Mouse (Mus musculus) frontal cortex, postnatal 25 days (tissue): ENCODE results near the gene Stam2.

Experiments used
- DNase-seq, 2 experiments: peaks; one replicate each; pipeline ENCODE4 v3.0.0; 2022; ENCODE audit warnings: low spot score in 2 of 2

The Stam2 gene

DNA sequence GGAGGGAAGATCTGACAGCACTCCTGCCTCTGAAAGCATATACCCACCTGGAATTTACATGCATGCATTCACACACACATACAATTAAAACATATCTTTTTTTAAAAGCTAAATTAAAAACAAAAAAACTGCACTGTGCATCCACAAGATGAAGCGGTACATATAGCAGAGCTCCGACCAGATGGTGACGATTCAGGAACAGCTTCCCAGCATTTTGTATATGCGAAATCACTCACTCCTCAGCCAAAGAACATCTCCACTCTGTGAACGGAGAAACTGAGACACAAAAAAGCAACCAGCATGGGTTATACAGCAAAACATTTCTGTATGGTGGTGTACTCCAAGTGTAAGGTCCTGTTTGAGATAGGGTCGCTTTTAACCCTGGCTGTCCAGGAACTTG is 11.2 kb downstream of the Stam2 start:
- DNase-seq: no peak

GRCm38 (mm10) chr2:52720231-52721025 is 21.7 kb downstream of the Stam2 start:
- no peak for DNase-seq

DNA sequence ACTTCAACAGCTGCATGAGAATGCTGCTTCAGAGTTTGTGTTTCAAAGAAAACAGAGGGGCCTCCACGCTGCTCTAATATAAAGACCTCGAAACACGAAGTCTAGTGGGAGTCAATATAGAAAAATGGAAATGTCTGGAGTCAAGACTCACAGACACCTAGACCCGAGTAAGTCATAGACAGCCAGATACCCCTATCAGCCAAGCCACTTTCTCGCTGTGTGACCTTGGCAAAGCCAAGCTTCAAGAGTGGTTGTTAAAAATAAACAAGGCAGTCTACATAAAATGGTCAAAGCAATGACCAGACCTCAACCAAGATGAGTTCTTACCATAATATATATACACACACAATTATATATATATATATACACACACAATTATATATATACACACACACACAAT is 25.0 kb downstream of the Stam2 start:
- no peak for DNase-seq

- no peak for DNase-seq
Measured at GRCm38 (mm10) chr2:52715538-52715937, 26.5 kb downstream of the Stam2 start.

DNA sequence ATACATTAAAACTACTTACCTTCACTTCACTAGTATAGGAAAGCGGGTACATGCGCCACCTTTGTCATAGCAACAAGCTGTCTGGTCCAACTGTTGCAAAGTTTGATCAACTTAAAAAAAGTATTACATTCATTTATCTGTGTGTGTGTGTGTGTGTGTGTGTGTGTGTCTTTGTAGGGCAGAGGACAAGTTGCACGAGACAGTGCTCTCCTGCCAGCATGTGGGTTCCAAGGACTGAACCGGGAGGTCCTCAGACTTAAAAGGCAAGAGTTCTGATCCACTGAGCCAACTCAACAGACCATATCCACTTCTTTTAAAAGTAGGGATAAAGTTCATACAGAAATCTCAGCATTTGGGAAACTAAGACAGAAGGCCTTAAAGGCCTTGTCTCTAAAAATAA is 28.0 kb downstream of the Stam2 start:
- no peak for DNase-seq

DNA sequence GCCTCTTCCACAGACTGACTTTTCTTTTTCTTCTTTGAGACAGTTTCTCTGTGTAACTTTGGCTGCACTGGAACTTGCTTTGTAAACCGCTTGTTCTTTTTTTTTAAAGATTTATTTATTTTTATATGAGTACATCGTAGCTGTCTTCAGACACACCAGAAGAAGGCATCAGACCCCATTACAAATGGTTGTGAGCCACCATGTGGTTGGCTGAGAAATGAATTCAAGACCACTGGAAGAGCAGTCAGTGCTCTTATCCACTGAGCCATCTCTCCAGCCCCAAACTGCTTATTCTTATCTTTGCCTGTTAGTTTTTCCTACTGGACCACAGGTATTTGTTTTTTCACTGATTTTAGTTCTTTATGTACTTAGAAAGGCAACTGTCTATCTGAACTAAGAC is 31.3 kb downstream of the Stam2 start:
- no peak for DNase-seq

- DNase-seq: no peak
Measured at GRCm38 (mm10) chr2:52709417-52709816, 32.7 kb downstream of the Stam2 start.

DNA sequence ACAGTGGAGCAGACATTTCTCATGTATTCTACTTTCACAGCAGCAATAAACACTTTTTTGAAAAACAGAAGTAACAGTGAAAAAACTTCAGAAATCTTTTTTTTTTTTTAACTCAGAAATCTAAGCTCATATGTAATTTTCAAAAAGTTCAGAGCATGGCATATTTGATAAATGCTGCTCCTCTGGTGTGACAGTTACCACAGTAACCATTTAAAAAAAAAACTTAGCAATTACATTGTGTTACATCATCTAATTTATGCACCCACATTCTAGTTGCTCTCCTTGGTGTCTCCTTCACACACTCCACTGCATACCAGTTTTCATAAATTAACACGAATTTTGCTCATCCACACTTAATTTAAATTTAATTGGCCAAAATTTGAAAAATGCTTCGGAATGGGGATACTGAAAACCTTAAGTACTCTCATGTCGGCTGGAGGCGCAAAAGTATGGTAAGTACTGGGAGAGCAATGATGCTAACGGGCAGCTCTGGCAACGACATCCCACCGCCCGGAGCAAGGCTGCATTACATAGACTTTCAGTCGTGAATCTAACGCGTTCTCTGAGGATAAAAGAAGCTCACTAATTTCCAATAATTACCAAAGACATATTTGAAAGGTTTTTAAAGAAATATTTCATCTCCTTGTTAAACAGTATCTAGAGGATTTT is 40.6 kb downstream of the Stam2 start:
- no peak for DNase-seq

GRCm38 (mm10) chr2:52700352-52700751 is 41.7 kb downstream of the Stam2 start:
- DNase-seq: no peak

GRCm38 (mm10) chr2:52694604-52695003 is 47.5 kb downstream of the Stam2 start:
- DNase-seq: no peak

GRCm38 (mm10) chr2:52691745-52692144 is 50.3 kb downstream of the Stam2 start:
- no peak for DNase-seq

DNA sequence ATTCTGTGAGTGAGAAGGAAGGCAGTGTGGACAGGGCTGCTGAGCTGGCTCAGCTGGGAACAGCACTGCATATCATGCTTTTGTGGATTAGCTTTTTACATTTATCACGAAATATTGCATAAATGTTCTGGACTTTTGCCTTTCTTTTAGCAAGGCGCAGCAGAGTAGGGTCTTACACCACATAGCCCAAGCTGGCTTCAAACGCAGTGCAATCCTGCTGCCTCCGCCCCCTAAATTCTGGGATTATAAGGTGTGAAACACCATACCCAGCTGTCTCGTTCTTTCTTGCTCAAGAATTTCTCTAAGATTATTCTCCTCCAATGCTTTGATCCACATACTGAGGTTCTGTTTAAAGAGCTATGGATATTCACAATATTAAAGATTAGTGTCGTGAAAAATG is 55.5 kb downstream of the Stam2 start:
- DNase-seq: no peak

DNA sequence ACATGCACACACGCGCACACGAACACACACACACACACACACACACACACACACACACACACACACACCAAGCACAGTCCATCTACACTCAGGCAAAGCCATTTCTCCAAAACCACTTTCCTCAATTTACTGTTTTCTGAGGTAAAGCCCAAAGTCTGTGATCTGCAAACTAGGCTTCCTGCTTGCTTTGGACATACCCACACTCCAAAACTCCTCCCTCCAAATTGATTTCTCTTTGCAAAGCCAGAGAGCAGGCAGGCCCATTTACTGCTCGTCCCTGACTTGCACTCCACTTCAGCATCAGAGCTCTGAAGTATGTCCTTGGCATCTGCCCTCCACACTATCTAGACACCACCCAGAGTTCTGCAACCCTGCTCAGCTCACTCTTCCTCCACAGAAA is 64.5 kb downstream of the Stam2 start:
- no peak for DNase-seq

DNA sequence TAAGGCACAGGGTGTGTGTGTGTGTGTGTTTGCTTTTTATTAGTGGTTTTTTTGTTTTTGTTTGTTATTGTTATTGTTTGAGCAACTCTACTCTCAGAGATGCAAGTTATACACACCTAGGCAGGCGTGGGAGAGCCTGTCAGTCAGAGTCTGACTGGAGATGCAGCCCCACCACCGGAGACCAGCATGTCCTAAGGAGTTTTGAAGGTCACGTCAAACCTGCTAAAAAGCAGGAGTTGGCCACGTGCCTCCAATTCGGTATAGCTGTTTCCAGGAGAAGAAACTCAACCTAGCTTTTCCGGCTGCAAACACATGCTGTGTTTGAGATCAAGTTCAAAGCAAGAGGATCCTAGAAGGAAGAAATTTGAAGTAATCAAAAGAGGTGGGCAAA is 65.2 kb downstream of the Stam2 start:
- DNase-seq: no peak

- no peak for DNase-seq
Measured at GRCm38 (mm10) chr2:52676023-52676912, 65.8 kb downstream of the Stam2 start, which contains the start of gene Cacnb4. TSS of gene Cacnb4 (minus strand) at chr2:52676831.

DNA sequence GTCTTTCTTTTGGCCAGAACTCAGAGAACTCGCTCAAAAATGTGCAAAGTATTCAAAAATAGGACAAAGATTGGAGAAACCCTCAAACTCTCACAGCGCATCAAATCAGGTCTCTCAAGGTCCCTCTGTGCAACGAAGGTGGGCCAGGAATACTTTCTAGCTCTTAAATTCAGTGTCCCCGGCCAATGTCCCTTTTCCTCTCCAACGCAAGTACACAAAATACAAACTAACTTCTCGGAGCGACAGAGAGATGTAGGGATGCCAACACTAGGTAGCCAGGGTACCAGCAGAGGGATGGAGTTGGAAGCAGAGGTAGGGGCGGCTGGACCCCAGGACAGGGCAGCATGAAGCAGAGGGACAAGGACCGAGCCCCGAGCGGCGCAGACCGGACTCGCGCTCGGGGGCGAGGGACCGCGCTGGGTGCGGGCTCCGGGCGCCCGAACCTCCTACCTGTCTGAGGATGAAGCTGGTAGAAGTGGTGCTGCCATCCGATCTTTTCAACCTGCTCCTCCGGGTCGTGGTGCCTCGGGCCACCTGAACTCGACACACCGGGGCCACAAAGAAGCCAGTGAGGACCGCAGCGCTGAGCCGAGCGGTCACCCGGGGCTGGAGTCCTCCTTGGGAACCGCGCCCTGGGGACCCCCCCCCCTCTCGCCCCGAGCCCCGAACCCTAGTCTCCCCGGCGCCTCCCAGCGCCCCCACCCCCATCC is 66.6 kb downstream of the Stam2 start:
- DNase-seq: no peak

DNA sequence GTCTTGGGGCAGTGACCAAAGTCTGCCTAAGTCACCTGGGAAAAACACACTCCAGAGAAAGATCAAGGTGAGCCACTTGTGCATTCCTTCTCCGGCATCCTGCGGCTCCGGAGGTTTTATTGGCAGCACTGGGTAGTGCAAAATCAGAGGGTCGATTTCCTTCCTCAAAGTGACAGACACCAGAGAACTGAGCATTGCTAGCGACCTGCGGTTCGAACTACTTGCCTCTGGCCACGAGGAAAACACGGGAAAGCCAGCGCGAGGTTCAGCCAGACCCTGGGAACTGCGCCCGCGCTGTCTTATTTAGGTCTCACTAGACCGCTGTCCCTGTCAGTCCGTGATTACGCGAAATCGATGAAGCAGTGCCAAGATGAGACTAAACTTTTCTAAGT is 67.2 kb downstream of the Stam2 start:
- DNase-seq: no peak

DNA sequence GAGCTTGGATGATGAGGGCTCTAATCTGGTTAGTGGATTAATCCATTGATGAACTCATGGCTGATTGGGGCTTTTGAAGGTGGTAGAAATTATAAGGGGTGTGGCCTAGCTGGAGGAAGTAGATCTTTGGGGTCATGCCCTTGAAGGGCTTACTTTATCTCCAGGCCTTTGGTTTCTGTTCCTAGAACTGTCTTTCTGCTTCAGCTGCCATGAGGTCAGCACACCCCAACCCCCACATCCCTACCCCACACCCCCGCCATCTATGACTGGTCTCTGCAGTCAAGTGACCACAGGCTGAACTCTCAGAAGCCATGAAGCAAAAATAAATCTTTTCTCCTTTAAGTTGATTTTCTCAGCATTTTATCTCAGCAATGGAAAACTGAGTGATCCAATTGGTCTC is 68.9 kb downstream of the Stam2 start:
- no peak for DNase-seq

DNA sequence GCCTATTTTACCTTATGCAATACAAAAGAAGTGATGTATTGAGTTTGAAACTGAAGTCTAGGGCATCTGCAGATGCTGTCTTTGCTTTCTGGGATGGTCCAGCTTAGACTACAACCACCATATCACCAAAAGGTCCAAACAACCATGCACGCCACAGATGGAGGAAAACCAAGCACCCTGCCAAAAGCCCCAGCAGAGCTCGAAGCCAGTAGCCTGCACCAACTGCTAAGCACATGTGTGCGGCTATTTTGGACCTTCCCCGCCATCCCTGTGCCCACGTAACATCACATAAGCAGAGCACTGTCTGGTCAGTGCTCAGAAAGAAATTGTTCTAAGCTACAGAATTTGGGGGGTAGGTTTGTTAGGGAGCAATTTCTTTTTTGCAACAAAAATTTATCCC is 71.3 kb downstream of the Stam2 start:
- DNase-seq: no peak

- no peak for DNase-seq
Measured at GRCm38 (mm10) chr2:52668480-52668879, 73.6 kb downstream of the Stam2 start.

- no peak for DNase-seq
Measured at GRCm38 (mm10) chr2:52656722-52657121, 85.4 kb downstream of the Stam2 start.

DNA sequence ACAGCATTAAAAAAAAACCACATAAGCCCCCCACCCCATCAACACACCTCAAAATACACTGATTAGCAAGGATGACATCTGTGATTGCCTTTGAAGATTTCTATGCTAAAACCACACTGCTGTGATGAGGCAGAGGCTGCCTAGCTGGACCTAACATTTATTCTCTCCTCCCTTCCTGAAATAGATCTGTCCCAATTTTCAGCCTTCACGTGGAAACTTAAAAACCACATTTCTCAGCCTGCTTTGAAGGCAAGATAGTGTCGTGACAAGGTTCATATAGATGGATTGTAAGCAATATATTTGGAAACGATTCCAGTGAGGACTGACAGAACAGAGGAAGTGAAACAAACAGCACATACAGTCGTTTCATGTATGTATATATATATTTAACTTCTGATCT is 87.5 kb downstream of the Stam2 start:
- no peak for DNase-seq
